Mouse (Mus musculus) megakaryocyte-erythroid progenitor cell, adult 5 weeks (primary cell): ENCODE data around the gene Slc17a7. TPM values are rescaled to one million over a fixed set of nuclear protein-coding genes. Genes with fewer than 3 reads are reported as not detected.

ENCODE experiments used
- polyA plus RNA-seq: library from polyadenylated mRNA; stranded (reverse); fragments of >175 nt; gene quantifications from 2 replicates; pipeline ENCODE4 v1.2.3, GENCODE M21; 2012

The Slc17a7 gene
- 0.11 and 0.15 TPM in 2 replicates for polyA plus RNA-seq

DNA sequence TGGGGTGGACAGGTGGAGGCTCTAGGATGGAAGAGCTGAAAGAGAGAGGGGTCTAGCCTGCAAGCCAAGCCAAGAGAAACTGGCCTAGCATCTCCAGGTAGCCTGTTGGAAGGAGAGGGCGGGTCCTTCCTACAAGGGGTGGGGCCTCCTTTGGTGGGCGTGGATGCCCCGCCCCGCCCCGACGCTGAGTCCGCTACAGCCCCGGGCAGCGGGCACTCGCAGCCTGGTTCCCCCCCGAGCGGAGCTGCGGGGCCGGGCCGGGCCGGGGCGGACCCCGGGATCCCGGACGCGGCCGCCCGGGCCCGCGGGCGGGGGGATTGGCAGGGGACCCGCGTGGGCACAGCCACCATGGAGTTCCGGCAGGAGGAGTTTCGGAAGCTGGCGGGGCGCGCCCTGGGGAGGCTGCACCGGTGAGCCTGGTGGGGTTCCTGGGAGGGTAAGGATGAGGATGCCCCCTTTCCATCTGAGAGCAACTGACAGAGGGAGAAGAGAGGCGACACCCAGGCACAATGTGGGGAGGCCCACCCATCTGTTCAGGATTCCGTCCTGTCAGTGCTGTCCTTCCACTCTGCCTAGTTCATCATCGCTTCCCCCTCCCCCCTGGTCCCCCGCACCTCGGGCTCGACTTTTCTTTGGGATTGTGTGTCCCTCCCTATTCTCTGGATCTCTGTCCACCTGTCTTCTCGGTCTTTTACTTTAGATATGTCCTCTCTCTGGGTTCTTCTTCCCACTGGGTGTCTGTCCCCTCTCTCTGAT lies at the start of gene Slc17a7:
Gene Slc17a7 (plus strand): TSS at position 215 of the 756 bp plus-strand sequence.

GRCm38 (mm10) chr7:45124224-45125143 lies 39.3 kb upstream of the Slc17a7 start, which contains the start of gene Rps11:
Rps11 (minus strand) TSS chr7:45124439.

DNA sequence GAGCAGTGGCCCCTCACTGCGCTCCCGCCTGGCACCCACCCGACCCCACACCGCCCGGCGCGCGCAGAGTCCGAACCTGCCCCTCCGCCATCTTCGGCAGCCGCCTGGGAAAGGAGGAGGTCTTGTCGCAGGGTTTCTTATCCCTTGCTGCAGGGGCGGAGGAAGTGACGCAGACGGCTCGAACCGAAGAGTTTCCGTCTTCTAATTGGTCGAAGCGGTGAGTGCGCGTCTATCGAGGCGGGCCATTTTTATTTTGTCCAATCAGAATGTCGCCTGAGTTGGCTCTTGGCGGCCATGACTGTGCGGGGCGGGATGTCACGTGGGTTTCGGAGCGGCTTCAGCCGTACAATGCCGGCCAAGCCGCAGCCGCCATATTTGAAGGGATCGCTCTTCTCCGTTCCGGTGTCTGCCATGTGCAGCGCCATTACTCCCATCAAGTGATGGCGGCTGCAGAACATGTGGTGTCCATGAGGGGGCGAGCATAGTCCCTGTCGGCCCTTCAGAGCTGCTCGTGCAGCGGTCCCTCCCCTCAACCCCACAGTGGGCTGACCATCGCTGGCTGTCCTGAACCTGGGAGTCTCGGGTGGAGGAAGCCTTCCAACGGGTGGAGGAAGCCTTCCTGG lies 35.0 kb upstream of the Slc17a7 start, which contains the start of gene Rpl13a:
Gene Rpl13a (minus strand): TSS at position 138 of the 623 bp plus-strand sequence.

DNA sequence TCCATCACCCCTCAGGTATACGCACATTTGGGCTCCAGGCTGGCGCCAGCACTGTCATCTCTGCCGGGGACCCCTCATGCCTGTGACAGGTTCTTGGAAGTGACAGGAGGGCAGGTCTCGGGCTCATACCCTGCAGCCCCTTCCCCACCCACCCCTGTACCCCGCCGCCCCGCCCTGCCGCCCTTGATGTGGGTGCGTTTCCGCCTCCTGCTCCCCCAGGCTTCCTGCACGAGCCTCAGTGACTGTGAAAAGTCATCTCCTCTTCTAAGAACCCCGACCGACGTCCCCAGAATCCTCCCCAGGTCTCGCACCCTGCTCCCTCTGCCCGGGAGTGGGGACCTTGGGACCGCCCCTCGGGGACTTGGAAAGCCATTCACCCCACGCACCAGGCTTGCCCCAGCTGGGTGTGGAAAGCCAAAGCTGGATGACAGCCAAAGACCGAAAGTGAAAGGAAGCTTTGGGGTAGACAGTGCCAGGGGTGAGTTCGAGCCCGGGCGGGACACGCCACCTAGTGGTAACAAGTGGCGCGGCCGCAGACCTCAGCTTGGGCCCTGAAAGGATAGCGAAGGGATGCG lies 27.7 kb upstream of the Slc17a7 start, which contains the start of the genes Gm45713 and Flt3l:
Gene Gm45713 (minus strand): TSS at position 239 of the 575 bp plus-strand sequence.
Gene Flt3l (minus strand): TSS at position 440 of the 575 bp plus-strand sequence.

GRCm38 (mm10) chr7:45154096-45154992 lies 9.4 kb upstream of the Slc17a7 start, which contains the start of the genes Pih1d1 and Aldh16a1:
Pih1d1 (plus strand) TSS chr7:45154303.
Aldh16a1 (minus strand) TSS chr7:45154584.

GRCm38 (mm10) chr7:45179469-45179868 lies 15.7 kb downstream of the Slc17a7 start, which contains the start of gene Gfy:
Gfy (minus strand) TSS chr7:45179569.

GRCm38 (mm10) chr7:45180896-45181477 lies 17.2 kb downstream of the Slc17a7 start, which contains the start of gene Pth2:
Pth2 (plus strand) TSS chr7:45180995.

DNA sequence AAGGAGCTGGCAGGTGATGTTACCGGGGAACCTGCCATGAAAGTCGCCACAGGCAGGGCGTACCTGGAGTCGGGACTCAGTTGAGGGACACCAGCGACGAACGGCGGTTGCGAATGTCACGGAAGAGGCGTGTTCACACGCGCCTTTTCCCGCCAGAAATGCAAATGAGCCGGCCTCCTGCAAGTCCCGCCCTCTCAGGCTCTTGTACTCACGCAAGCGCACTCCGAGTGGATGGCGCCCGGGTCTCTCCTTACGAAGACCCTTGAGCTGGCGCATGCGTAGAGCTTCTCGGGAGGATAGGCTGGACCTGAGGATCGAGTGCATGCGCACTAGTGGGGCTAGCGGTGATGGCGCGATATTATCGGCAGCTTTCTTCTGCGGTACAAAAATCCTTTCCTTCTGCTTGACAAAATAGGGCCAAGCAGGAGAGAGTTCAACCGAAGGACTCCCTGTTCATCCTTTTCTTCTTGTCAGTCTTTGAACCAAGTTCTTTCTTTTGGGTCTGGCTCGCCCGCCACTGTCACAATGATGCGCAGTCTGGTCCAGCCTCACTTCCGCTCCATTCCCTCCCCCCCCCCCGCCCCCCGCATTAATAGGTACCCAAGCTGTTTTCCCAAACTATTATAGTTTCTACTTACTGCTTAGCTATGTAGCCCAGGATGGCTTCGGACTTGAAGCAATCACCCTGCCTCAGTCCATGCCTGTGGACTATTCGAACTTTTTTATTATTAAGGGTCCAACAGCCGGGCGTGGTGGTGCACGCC lies 40.8 kb downstream of the Slc17a7 start, which contains the start of gene Ccdc155:
Gene Ccdc155 (minus strand): TSS at position 513 of the 764 bp plus-strand sequence.

DNA sequence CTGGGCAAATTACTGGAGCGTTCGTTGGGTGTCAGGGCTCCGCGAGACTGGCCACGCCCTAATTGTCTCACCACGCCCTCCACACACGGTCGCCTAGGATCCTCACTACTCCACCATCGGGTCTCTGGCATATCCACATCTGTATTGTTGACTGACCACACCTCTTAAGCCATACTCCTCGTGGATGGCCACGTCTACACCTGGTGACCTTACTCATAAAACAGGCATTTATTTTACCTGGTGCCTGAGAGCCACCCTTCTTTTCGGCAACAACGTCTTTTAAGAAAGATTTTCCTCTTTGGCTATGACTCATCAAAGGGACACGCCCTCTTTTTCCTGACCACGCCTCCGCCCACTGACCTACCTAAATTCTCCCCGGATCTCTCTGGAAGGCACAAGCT lies 48.1 kb downstream of the Slc17a7 start, which contains the start of gene Dkkl1:
Gene Dkkl1 (minus strand): TSS at position 297 of the 401 bp plus-strand sequence.

DNA sequence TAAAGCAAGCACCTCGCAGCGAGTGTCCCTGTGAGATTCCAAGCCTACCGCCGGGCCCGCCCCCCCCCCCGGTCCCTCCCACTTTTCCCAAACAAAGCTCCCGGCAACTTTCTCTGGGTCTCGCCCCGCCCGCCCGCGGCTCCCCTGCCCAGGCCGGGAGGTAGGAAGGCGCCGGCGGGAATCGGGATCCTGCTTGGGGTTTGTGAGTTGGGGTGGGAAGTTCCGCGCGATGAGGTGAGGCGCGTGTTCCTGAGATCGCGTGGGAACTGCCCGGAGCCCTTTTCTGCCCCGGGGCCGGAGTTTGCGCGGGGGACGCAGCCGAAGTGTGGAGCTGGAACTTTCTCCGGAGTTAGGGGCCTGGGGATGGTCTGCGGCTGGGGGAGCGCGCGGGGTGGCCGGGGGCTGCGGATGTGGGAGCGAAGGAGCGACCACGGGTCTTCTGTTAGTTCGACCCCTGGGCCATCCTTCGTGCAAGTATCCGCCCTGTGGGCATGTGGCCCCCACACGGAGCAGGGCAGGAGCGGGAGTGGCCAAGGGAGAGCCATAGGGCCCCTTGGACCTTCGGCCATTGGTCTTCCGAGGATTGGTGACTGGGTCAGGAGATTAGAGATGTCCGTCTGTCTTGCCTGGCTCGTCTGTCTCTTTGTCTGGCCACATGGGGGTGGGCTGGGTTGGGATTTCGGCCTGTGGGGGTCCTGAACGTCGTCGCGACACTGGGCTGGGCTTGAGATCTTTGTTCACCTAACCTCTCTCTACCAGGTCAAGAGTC lies 52.1 kb downstream of the Slc17a7 start, which contains the start of gene Tead2:
Gene Tead2 (plus strand): TSS at position 81 of the 769 bp plus-strand sequence.

Other genes starting within 250 kb of the Slc17a7 start
- 121 TPM in 2 replicates for gene Ap2a1, start 234.5 kb upstream of the Slc17a7 start, polyA plus RNA-seq
- 0.04 and 0.15 TPM in 2 replicates for gene Tsks, start 220.7 kb upstream of the Slc17a7 start, polyA plus RNA-seq
- 1.3 and 2.1 TPM in 2 replicates for gene Cpt1c, start 189.1 kb upstream of the Slc17a7 start, polyA plus RNA-seq
- 133 and 160 TPM in 2 replicates for gene Prmt1, start 177.4 kb upstream of the Slc17a7 start, polyA plus RNA-seq
- gene Irf3, start 166.3 kb upstream of the Slc17a7 start, polyA plus RNA-seq, result 112 and 119 TPM in 2 replicates
- gene Bcl2l12, start 165.2 kb upstream of the Slc17a7 start, polyA plus RNA-seq, result 131 and 163 TPM in 2 replicates
- 185 and 198 TPM in 2 replicates for gene Scaf1, start 147.6 kb upstream of the Slc17a7 start, polyA plus RNA-seq
- 4.0 TPM in 2 replicates for gene Rras, start 146.0 kb upstream of the Slc17a7 start, polyA plus RNA-seq
- gene Prr12, start 111.1 kb upstream of the Slc17a7 start, polyA plus RNA-seq, result 95.4 and 117 TPM in 2 replicates
- 144 and 165 TPM in 2 replicates for gene Nosip, start 101.5 kb upstream of the Slc17a7 start, polyA plus RNA-seq
- gene Prrg2, start 101.3 kb upstream of the Slc17a7 start, polyA plus RNA-seq, result 38.8 and 40.5 TPM in 2 replicates
- gene Rcn3, start 71.7 kb upstream of the Slc17a7 start, polyA plus RNA-seq, result 36.5 and 65.0 TPM in 2 replicates
- 7.5 and 10.0 TPM in 2 replicates for gene Fcgrt, start 60.1 kb upstream of the Slc17a7 start, polyA plus RNA-seq
- gene Rps11, start 39.5 kb upstream of the Slc17a7 start, polyA plus RNA-seq, result 210 and 224 TPM in 2 replicates
- 4,327 and 5,290 TPM in 2 replicates for gene Rpl13a, start 35.2 kb upstream of the Slc17a7 start, polyA plus RNA-seq
- 0.12 and 0.16 TPM in 2 replicates for gene Gm45713, start 27.7 kb upstream of the Slc17a7 start, polyA plus RNA-seq
- 15.4 and 21.4 TPM in 2 replicates for gene Flt3l, start 27.5 kb upstream of the Slc17a7 start, polyA plus RNA-seq
- 67.8 and 81.0 TPM in 2 replicates for gene Pih1d1, start 9.6 kb upstream of the Slc17a7 start, polyA plus RNA-seq
- 162 and 165 TPM in 2 replicates for gene Aldh16a1, start 9.4 kb upstream of the Slc17a7 start, polyA plus RNA-seq
- gene Gfy, start 15.6 kb downstream of the Slc17a7 start, polyA plus RNA-seq, result 0.16 and 0.29 TPM in 2 replicates
- not detected in 2 replicates for gene Pth2, start 17.0 kb downstream of the Slc17a7 start, polyA plus RNA-seq
- 0.56 and 1.3 TPM in 2 replicates for gene Ccdc155, start 40.9 kb downstream of the Slc17a7 start, polyA plus RNA-seq
- 14.7 and 21.4 TPM in 2 replicates for gene Dkkl1, start 48.2 kb downstream of the Slc17a7 start, polyA plus RNA-seq
- 0.82 and 2.2 TPM in 2 replicates for gene Tead2, start 51.8 kb downstream of the Slc17a7 start, polyA plus RNA-seq
- gene Cd37, start 75.2 kb downstream of the Slc17a7 start, polyA plus RNA-seq, result 173 and 185 TPM in 2 replicates
- not detected in 2 replicates for gene Slc6a16, start 77.1 kb downstream of the Slc17a7 start, polyA plus RNA-seq
- gene Slc6a21, start 113.6 kb downstream of the Slc17a7 start, polyA plus RNA-seq, result 0.09 TPM in 1 of 2 replicates, not detected in the other
- gene Trpm4, start 169.8 kb downstream of the Slc17a7 start, polyA plus RNA-seq, result 3.3 and 5.4 TPM in 2 replicates
- not detected in 2 replicates for gene Hrc, start 171.3 kb downstream of the Slc17a7 start, polyA plus RNA-seq
- 0.56 TPM in 2 replicates for gene Ppfia3, start 203.1 kb downstream of the Slc17a7 start, polyA plus RNA-seq
- 2.3 and 2.6 TPM in 2 replicates for gene Lin7b, start 206.6 kb downstream of the Slc17a7 start, polyA plus RNA-seq
- 920 and 1,244 TPM in 2 replicates for gene Snrnp70, start 231.8 kb downstream of the Slc17a7 start, polyA plus RNA-seq
- 0.04 and 0.28 TPM in 2 replicates for gene Kcna7, start 241.7 kb downstream of the Slc17a7 start, polyA plus RNA-seq
- gene Ntf5, start 249.7 kb downstream of the Slc17a7 start, polyA plus RNA-seq, result 0.04 TPM in 1 of 2 replicates, not detected in the other